ENCODE assay signal across 8 mouse cellular contexts in the genomic region with DNA sequence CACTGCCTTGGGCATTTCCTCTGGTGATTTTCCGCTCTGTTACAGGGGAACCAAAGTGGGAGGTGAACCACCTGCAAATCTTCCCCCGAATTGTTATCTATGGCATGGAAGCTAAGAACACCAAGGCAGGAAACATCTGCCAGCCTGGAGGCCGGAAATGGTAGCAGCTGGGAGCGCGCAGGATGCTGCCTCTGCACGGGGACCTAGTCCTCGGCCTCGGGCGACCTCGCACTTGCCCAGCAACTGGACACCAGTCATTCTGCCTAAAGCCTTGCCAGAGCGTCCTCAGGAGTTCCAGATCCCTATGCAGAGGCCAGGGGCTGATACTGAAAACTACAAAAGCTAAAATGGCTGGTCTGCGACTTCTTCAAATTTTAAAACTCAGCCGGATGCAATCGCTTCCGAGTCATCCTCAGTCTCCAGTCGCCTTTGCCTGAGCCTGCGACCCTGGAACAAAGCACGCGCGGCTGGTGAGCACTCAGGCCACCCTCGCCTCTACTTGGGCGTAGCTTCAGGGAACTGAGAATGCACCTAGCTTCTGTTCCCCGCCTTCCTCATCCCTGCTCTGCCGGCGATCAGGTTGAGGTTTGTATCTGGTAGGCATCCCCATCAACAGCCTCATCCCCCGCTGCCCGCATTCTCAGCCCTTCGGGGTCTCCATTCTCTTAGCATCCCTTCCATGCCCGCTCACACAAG. TPM values are rescaled to one million over a fixed set of nuclear protein-coding genes. Genes with fewer than 3 reads are reported as not detected.
DNase-seq lines count a peak whose midpoint lies in the region; ATAC-seq and TF ChIP-seq lines count a peak whose summit lies in the region.
"Had no signal": no experiment of that assay in that cellular context is flagged by ENCODE, and none has a peak within 500 bp of the region (broad histone marks: within the 10 kb centered on the region; RNA-seq: fewer than 3 reads in every experiment).

No protein-coding gene starts in this region.

- H3K36me3 ChIP-seq in heart, embryonic 14.5 days (ENCODE audit: control insufficient read depth, insufficient read depth, low read length), result no peaks in the 10 kb centered on the region
- H3K36me3 ChIP-seq in midbrain, embryonic 14.5 days (ENCODE audit: control insufficient read depth, insufficient read depth, low read length), result no peaks in the 10 kb centered on the region
- H3K36me3 ChIP-seq in thymus, adult 2 months (ENCODE audit: control insufficient read depth, insufficient read depth, low read length), result no peaks in the 10 kb centered on the region

- H3K4me2 ChIP-seq in heart, embryonic 14.5 days (ENCODE audit: low read length), result peak overlapping the region; percentile 66
- peak overlapping the region; percentile 73 for H3K4me2 ChIP-seq in midbrain, embryonic 14.5 days (ENCODE audit: low read length)

- peak; percentile 4 for DNase-seq in testis, postnatal 14 days (ENCODE audit: low spot score)
- no peak for DNase-seq in testis, postnatal 10 days (ENCODE audit: low spot score)
- peak; percentile 65 for DNase-seq in embryo, embryonic 10 days (ENCODE audit: low spot score)
- DNase-seq in layer of hippocampus, postnatal 25 days (ENCODE audit: extremely low spot score in 1 of 2, low spot score in 1 of 2), result peak; percentile 47 to 48
- DNase-seq in midbrain, embryonic 14.5 days, result peak; percentile 64
- peak; percentile 43 for DNase-seq in thymus, adult 2 months

- no peak for TF ChIP-seq CTCF in thymus, adult 2 months (IDR thresholded peaks at IDR 0.05; ENCODE audit: borderline replicate concordance, control insufficient read depth, extremely low read depth, insufficient read depth, low read length, poor library complexity)

- no peak for TF ChIP-seq POLR2A in thymus, adult 2 months (IDR thresholded peaks at IDR 0.05; ENCODE audit: control insufficient read depth, extremely low read depth, insufficient read depth, low read length, poor library complexity)

- H3K9me3 ChIP-seq in heart, embryonic 14.5 days (ENCODE audit: control insufficient read depth, low read length), result no peaks in the 10 kb centered on the region
- no peaks in the 10 kb centered on the region for H3K9me3 ChIP-seq in midbrain, embryonic 14.5 days (ENCODE audit: control insufficient read depth, low read length)

- H3K9ac ChIP-seq in heart, embryonic 14.5 days (ENCODE audit: low read length), result no peak overlapping the region; the same call in 1 of the 2 replicates
- peak overlapping the region; percentile 92 for H3K9ac ChIP-seq in midbrain, embryonic 14.5 days (replicated peaks; ENCODE audit: low read length)

- 3% methylated on average over 29 of the region's 29 CpGs for WGBS in heart, embryonic 14.5 days
- WGBS in midbrain, embryonic 14.5 days, result 2% methylated on average over 29 of the region's 29 CpGs
- WGBS in thymus, adult 2 months, result 1% methylated on average over 29 of the region's 29 CpGs

- peaks cover 39% of the 10 kb centered on the region for H3K27me3 ChIP-seq in heart, embryonic 14.5 days (ENCODE audit: control insufficient read depth, insufficient read depth, low read length)
- no peaks in the 10 kb centered on the region for H3K27me3 ChIP-seq in midbrain, embryonic 14.5 days (ENCODE audit: control insufficient read depth, insufficient read depth, low read length)
- no peaks in the 10 kb centered on the region; the same call in 1 of the 2 replicates for H3K27me3 ChIP-seq in thymus, adult 2 months (ENCODE audit: control insufficient read depth, insufficient read depth, low read length)

- peaks cover 7 to 17% of the 10 kb centered on the region in 2 experiments; a peak in 3 of 4 replicates for H3K4me1 ChIP-seq in heart, embryonic 14.5 days (ENCODE audit: control insufficient read depth in 2 of 2, insufficient read depth in 2 of 2, low read length in 2 of 2)
- H3K4me1 ChIP-seq in midbrain, embryonic 14.5 days (ENCODE audit: control insufficient read depth, insufficient read depth, low read length), result peaks cover 21% of the 10 kb centered on the region
- H3K4me1 ChIP-seq in thymus, adult 2 months (replicated peaks; ENCODE audit: control insufficient read depth, insufficient read depth, low read length), result peaks cover 17% of the 10 kb centered on the region

- H3K4me3 ChIP-seq in heart, embryonic 14.5 days (ENCODE audit: control insufficient read depth in 1 of 2, insufficient read depth in 1 of 2, low read depth in 1 of 2, low read length in 2 of 2), result peak overlapping the region; percentile 20 to 28
- peak overlapping the region; percentile 76 for H3K4me3 ChIP-seq in midbrain, embryonic 14.5 days (replicated peaks; ENCODE audit: low read depth, low read length)
- peak overlapping the region; percentile 21 for H3K4me3 ChIP-seq in thymus, adult 2 months (ENCODE audit: control insufficient read depth, insufficient read depth, low read length)
- H3K4me3 ChIP-seq: erythroblast, embryonic 14.5 days had no signal

- H3K27ac ChIP-seq in heart, embryonic 14.5 days (replicated peaks in 1 of 2; ENCODE audit: control insufficient read depth in 1 of 2, insufficient read depth in 1 of 2, low read depth in 2 of 2, low read length in 2 of 2), result no peak overlapping the region
- H3K27ac ChIP-seq in midbrain, embryonic 14.5 days (replicated peaks; ENCODE audit: low read depth, low read length), result peak overlapping the region; percentile 97
- no peak overlapping the region for H3K27ac ChIP-seq in thymus, adult 2 months (ENCODE audit: control insufficient read depth, insufficient read depth, low read length)

- no peak for ATAC-seq in heart, embryonic 14.5 days (ENCODE audit: insufficient number of reproducible peaks, insufficient read depth, low FRiP score, low read depth)
- peak; percentile 7; the same call in 1 of the 2 replicates for ATAC-seq in midbrain, embryonic 14.5 days (ENCODE audit: low FRiP score, low TSS enrichment)

RNA-seq across cellular contexts. Expression of gene Gria2, which starts 2.2 kb away (rescaled TPM):
- polyA plus RNA-seq in heart, embryonic 14.5 days (2014; fragmentation: Nextera tagmentation; extraction: Ambion mirVana), result 0.82 and 1.2 TPM in 2 replicates
- 100 to 1,000 TPM; 577 to 681 TPM for total RNA-seq in layer of hippocampus, postnatal 25 days (2021)
- 179 and 191 TPM in 2 replicates for polyA plus RNA-seq in midbrain, embryonic 14.5 days (2014; fragmentation: Nextera tagmentation; extraction: Ambion mirVana)
- polyA plus RNA-seq in thymus, adult 2 months (2012; rRNA removed), result 0.28 TPM in 2 replicates
- polyA plus RNA-seq: erythroblast, embryonic 14.5 days had no signal

Comparison
In these comparisons a context has a peak if more than half of its experiments do, and no peak if none do; other contexts are left out.
1. H3K4me3 ChIP-seq: peak in every context shown above with its lines; median percentile 76 in midbrain, embryonic 14.5 days; 24 in heart, embryonic 14.5 days; 21 in thymus, adult 2 months.
2. RNA of gene Gria2, which starts 2.2 kb away (polyA plus RNA-seq): 179 to 191 TPM in midbrain, embryonic 14.5 days; 0.82 to 1.2 TPM in heart, embryonic 14.5 days and 0.28 TPM in thymus, adult 2 months; every median in the first group is over 10 times any median in the second.